Mouse (Mus musculus): ENCODE measurements around the gene Pitpnc1.

DNA sequence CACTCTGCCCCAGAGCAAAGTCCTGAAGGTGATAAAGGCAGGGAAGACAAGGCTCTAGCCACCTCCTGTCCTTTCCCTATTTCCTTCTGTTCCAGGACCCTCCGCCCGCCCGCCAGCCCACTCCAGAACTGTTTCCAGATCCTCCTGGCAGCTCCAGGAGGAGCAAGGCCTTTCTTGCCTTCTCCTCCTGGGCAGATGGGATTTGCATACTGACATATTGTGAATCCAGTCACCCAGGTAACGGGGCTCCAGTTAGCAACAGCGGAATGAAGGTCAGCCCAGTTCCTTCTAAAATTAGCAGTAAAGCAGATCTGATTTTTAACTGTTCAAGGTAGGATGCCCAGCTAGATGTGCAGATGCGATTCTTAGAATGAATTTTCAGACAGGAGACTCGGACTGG, 114.3 kb downstream of the Pitpnc1 start:
- TF ChIP-seq CTCF (IDR thresholded peaks at IDR 0.05; ENCODE audit: control insufficient read depth, insufficient read depth, low read length) (no peak), POLR2A (IDR thresholded peaks at IDR 0.05; ENCODE audit: borderline replicate concordance, control insufficient read depth, low read depth, low read length) (no peak)

Data from bone marrow, adult 2 months (tissue).